Mouse (Mus musculus): ENCODE measurements around the gene Etnk1.

The Etnk1 gene

GRCm38 (mm10) chr6:143219347-143219746 is 52.3 kb downstream of the Etnk1 start:
- DNase-seq, result peak; percentile 76

GRCm38 (mm10) chr6:143221245-143221644 is 54.2 kb downstream of the Etnk1 start:
- no peak for DNase-seq

- no peak for DNase-seq
Measured at GRCm38 (mm10) chr6:143224057-143224456, 57.0 kb downstream of the Etnk1 start.

GRCm38 (mm10) chr6:143224885-143225284 is 57.9 kb downstream of the Etnk1 start:
- no peak for DNase-seq

- no peak for DNase-seq
Measured at GRCm38 (mm10) chr6:143228696-143229095, 61.7 kb downstream of the Etnk1 start.

- DNase-seq, result peak; percentile 47
Measured at GRCm38 (mm10) chr6:143229906-143230305, 62.9 kb downstream of the Etnk1 start.

- no peak for DNase-seq
Measured at GRCm38 (mm10) chr6:143230888-143231287, 63.9 kb downstream of the Etnk1 start.

- no peak for DNase-seq
Measured at GRCm38 (mm10) chr6:143232718-143233117, 65.7 kb downstream of the Etnk1 start.

GRCm38 (mm10) chr6:143234868-143235267 is 67.8 kb downstream of the Etnk1 start:
- DNase-seq, result no peak

GRCm38 (mm10) chr6:143239362-143240074 is 72.5 kb downstream of the Etnk1 start:
- no peak for DNase-seq

GRCm38 (mm10) chr6:143243191-143243590 is 76.2 kb downstream of the Etnk1 start:
- no peak for DNase-seq

- no peak for DNase-seq
Measured at GRCm38 (mm10) chr6:143257921-143258320, 90.9 kb downstream of the Etnk1 start.

- peak; percentile 12 for DNase-seq
Measured at GRCm38 (mm10) chr6:143259169-143259629, 92.2 kb downstream of the Etnk1 start.

GRCm38 (mm10) chr6:143259870-143260559 is 93.0 kb downstream of the Etnk1 start:
- peak; percentile 44 for DNase-seq

GRCm38 (mm10) chr6:143260560-143261288 is 93.7 kb downstream of the Etnk1 start:
- DNase-seq, result no peak

- DNase-seq, result no peak
Measured at GRCm38 (mm10) chr6:143261289-143261665, 94.3 kb downstream of the Etnk1 start.

GRCm38 (mm10) chr6:143265482-143265881 is 98.5 kb downstream of the Etnk1 start:
- DNase-seq, result no peak

GRCm38 (mm10) chr6:143279222-143279621 is 112.2 kb downstream of the Etnk1 start:
- DNase-seq, result no peak
